Mouse (Mus musculus) kidney, adult 8-10 months (tissue): ENCODE data around the gene Rbsn.

ENCODE experiments used
- DNase-seq, 2 experiments: peaks; one replicate each; pipeline ENCODE4 v3.0.0; 2022

The Rbsn gene

GRCm38 (mm10) chr6:92176450-92176849 is 38.3 kb downstream of the Rbsn start:
- no peak for DNase-seq

GRCm38 (mm10) chr6:92162724-92163123 is 52.0 kb downstream of the Rbsn start:
- DNase-seq = no peak

GRCm38 (mm10) chr6:92158801-92159200 is 55.9 kb downstream of the Rbsn start:
- no peak for DNase-seq

GRCm38 (mm10) chr6:92153774-92154173 is 61.0 kb downstream of the Rbsn start:
- no peak for DNase-seq

GRCm38 (mm10) chr6:92145881-92146280 is 68.8 kb downstream of the Rbsn start:
- no peak for DNase-seq
